Mouse (Mus musculus) embryonic fibroblast, embryonic 13.5 days (primary cell): ENCODE measurements around the gene Tmem56.

Experiments
- CTCF ChIP-seq: IDR thresholded peaks from 2 replicates; pipeline ENCODE4 v1.5.1; 2011; ENCODE audit warnings: mild to moderate bottlenecking, control low read depth, low read length, moderate library complexity, borderline replicate concordance; ENCODE audit not compliant: insufficient read depth
- POLR2A ChIP-seq: IDR thresholded peaks from 2 replicates; pipeline ENCODE4 v1.6.1; 2011; ENCODE audit warnings: low read depth, mild to moderate bottlenecking, control low read depth, low read length, moderate library complexity

DNA sequence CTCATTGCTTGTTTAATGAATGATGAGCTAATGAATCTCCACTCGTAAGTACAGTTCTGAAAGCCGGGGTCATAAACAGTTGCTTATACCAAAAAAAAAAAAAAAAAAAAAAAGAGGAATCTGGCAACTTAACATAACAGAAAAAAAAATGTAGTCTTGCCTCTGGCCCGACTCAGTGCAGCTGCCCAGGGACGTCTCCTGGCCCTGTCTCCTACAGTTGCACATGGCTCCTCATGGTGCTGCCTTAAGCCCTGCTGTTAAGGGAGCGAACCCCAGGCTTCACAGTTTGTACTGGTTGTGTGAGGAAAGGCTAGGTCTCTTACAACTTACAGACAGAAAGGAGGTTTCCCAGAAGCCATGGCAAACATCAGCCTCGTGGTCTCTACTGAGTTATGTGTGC lies 31.3 kb upstream of the Tmem56 start:
- TF ChIP-seq CTCF (no peak), POLR2A (no peak)
